Mouse (Mus musculus) heart, adult 2 months (tissue): Measurements from ENCODE around the gene Gm21294. TPM values are rescaled to one million over a fixed set of nuclear protein-coding genes. Genes with fewer than 3 reads are reported as not detected.
"Not testable (repeated sequence)": the region's sequence is repeated elsewhere in the genome, so short reads cannot be mapped to it uniquely, and the experiment has no call there.

ENCODE experiments used
- DNase-seq, 2 experiments: peaks; one replicate each; pipeline ENCODE4 v3.0.0; 2021
- H3K27ac ChIP-seq: fragments of 200-600 bp; 2 replicates; pipeline ENCODE4 v1.8.1; 2022
- H3K27me3 ChIP-seq: fragments of 200-500 bp; 2 replicates; pipeline ENCODE4 v1.6.1; 2012; ENCODE audit warnings: mild to moderate bottlenecking, low read length, inconsistent platforms, mixed read lengths; ENCODE audit not compliant: control insufficient read depth, insufficient read depth
- H3K36me3 ChIP-seq: fragments of 200-500 bp; 2 replicates; pipeline ENCODE4 v1.6.1; 2012; ENCODE audit warnings: low read length, inconsistent platforms; ENCODE audit not compliant: control insufficient read depth, insufficient read depth
- H3K4me1 ChIP-seq: fragments of 200-500 bp; 2 replicates; pipeline ENCODE4 v1.6.1; 2011; ENCODE audit warnings: low read length; ENCODE audit not compliant: control insufficient read depth, insufficient read depth
- H3K4me3 ChIP-seq: fragments of 200-600 bp; 2 replicates; pipeline ENCODE4 v1.8.1; 2022
- H3K79me2 ChIP-seq: fragments of 200-500 bp; replicated peaks from 2 replicates; pipeline ENCODE4 v1.6.1; 2012; ENCODE audit warnings: mild to moderate bottlenecking, inconsistent platforms, low read length, moderate library complexity, mixed read lengths; ENCODE audit not compliant: control insufficient read depth, insufficient read depth
- H3K9ac ChIP-seq: fragments of 200-500 bp; 2 replicates; pipeline ENCODE4 v1.6.1; 2012; ENCODE audit warnings: low read depth, mild to moderate bottlenecking, control low read depth, inconsistent platforms, low read length, mixed read lengths
- WGBS: fragments of 180-500 bp; shearing (Covaris S2); methylation state at CpG from one replicate; pipeline ENCODE4 v1.1.7; 2018; 5-methylcytosine and 5-hydroxymethylcytosine counted together
- intact Hi-C: fragments of 180-260 bp; cut with DNase I; formaldehyde crosslinking; loops from one replicate; pipeline ENCODE4 v1.15.1; 2025
- long read RNA-seq: library from polyadenylated mRNA; stranded (forward); transcript quantifications from one replicate; pipeline ENCODE4 v2.0.0, GENCODE M21; 2021
- polyA plus RNA-seq: library from polyadenylated mRNA; depleted of rRNA; stranded (reverse); fragments of >200 nt; gene quantifications from 2 replicates; pipeline ENCODE4 v1.2.3, GENCODE M21; 2012; rRNA removed
- total RNA-seq, 2 experiments: library from RNA; stranded (reverse); gene quantifications; 2 replicates each; pipeline ENCODE4 v1.2.3; 2021

Gene Gm21294
- not detected for total RNA-seq
- not detected in 2 replicates for polyA plus RNA-seq
- long read RNA-seq: 0 reads

DNA sequence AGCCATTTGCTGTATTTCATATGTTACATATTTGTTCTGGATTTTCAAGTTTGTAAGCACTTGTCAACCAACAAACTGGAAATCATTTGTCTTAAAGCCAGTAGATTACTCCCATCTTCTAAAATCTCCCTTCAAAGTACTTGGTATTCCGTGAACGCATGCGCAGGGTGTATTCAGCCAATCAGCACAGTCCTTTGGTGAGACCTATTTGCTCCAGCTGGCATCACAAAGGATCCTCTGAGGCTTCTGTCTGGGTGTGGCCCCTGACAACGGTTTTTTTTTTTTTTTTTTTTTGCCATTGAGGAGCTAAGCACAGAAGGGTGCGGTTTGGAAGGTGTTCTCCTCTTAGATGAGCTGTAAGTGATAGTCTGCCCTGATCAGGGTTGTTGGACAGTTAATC lies at the start of gene Gm21294:
Gene Gm21294, plus strand, starts transcription at position 301 of the 400 bp plus-strand sequence.
- intact Hi-C loops, H3K79me2 ChIP-seq, H3K27me3 ChIP-seq, H3K4me3 ChIP-seq, DNase-seq, H3K27ac ChIP-seq, H3K36me3 ChIP-seq, H3K9ac ChIP-seq, H3K4me1 ChIP-seq: not testable (repeated sequence)
- no CpG with 5 or more reads among the region's 5 CpGs for WGBS

DNA sequence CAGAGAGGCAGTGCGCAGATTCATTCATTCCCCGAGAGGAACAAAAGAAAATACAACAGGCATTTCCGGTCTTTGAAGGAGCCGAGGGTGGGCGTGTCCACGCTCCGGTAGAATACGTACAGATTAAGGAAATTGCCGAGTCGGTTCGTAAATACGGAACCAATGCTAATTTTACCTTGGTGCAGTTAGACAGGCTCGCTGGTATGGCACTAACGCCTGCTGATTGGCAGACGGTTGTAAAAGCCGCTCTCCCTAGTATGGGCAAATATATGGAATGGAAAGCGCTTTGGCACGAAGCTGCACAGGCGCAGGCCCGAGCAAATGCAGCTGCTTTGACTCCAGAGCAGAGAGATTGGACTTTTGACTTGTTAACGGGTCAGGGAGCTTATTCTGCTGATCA lies 73.6 kb downstream of the Gm21294 start:
- intact Hi-C loops, H3K27ac ChIP-seq: not testable (repeated sequence)
- DNase-seq: peak; percentile 4 to 23

More for the DNA sequence above, 73.6 kb downstream of the Gm21294 start:
- WGBS: 90% methylated on average over 7 of the region's 21 CpGs
- H3K4me1 ChIP-seq, H3K4me3 ChIP-seq, H3K36me3 ChIP-seq, H3K9ac ChIP-seq, H3K27me3 ChIP-seq, H3K79me2 ChIP-seq: not testable (repeated sequence)
